Mouse (Mus musculus): ENCODE data around the gene Il17re.

DNA sequence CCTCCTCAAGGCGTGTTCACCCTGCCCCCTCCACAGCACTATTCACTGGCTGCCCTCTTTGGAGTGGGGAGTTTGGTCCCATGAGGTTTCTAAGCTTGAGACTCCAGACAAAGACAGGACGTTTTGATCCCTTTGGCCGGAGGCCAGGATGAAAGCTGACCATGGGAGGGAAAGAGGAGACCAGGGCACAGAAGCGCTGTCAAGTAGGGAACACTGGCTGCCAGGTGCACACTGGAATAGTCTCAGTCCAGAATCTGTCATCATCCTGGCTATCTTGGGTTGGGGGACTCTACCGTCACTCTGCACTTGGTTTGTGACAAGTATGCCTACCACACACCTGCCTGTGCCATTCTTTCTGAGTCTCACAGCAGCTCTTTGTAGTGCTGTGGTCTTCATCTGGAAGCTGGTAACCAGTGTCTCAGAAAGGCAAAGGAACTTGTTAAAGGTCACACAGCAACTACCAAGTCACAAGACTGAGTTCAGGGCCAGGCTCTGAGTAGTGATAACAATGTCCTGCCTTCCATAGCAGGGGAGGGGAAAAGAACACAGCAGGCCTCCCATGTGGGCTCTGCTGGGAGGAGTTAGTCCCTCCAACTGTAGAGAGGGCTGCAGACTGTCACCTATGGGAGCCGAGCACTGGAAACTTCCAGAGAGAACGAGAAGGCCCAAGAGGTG, 50.1 kb downstream of the Il17re start:
- TF ChIP-seq CHD2 (IDR thresholded peaks at IDR 0.05; ENCODE audit: low read depth, low read length) (no peak), ZNF384 (IDR thresholded peaks at IDR 0.05; ENCODE audit: low read depth, low read length) (no peak)
